ENCODE assay signal across 19 mouse cellular contexts in the genomic region with DNA sequence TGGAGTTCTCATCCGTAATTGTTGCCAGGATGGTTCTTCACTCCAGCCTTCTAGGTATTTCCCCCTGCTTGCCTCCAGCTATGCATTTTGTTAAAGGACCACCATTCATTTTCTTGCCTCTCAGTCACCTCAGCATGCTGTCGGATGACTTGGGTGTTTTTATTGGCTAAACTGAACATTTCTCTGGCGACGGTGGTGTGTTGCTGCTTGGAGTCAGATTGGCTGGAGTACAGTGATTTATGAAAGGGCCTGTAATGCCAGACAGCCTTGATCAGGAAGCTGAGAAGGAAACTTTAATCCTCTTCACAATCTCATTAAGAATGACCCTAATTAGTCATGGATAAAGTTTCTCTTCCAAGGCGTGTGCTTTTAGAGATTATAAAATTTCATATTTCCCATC. TPM values are rescaled to one million over a fixed set of nuclear protein-coding genes. Genes with fewer than 3 reads are reported as not detected.
DNase-seq lines count a peak whose midpoint lies in the region; ATAC-seq lines count a peak whose summit lies in the region.
"Had no signal": no experiment of that assay in that cellular context is flagged by ENCODE, and none has a peak within 500 bp of the region (broad histone marks: within the 10 kb centered on the region; RNA-seq: fewer than 3 reads in every experiment).

No protein-coding gene starts in this region.

- no peaks in the 10 kb centered on the region for H3K27me3 ChIP-seq in heart, embryonic 14.5 days (ENCODE audit: control insufficient read depth, insufficient read depth, low read length)
- no peaks in the 10 kb centered on the region for H3K27me3 ChIP-seq in heart, embryonic 10.5 days (ENCODE audit: insufficient read depth, poor library complexity, severe bottlenecking)
- H3K27me3 ChIP-seq in kidney, embryonic 15.5 days = no peaks in the 10 kb centered on the region
- H3K27me3 ChIP-seq: limb, embryonic 12.5 days; liver, embryonic 15.5 days; midbrain, embryonic 13.5 days; neural tube, embryonic 12.5 days had no signal

- no peak overlapping the region for H3K4me2 ChIP-seq in heart, embryonic 14.5 days (ENCODE audit: low read length)
- no peak overlapping the region for H3K4me2 ChIP-seq in kidney, embryonic 15.5 days
- H3K4me2 ChIP-seq: limb, embryonic 12.5 days; liver, embryonic 15.5 days; midbrain, embryonic 13.5 days; neural tube, embryonic 12.5 days had no signal

- H3K36me3 ChIP-seq in heart, embryonic 14.5 days (ENCODE audit: control insufficient read depth, insufficient read depth, low read length) = no peaks in the 10 kb centered on the region
- no peaks in the 10 kb centered on the region; the same call in 1 of the 2 replicates for H3K36me3 ChIP-seq in heart, embryonic 10.5 days
- H3K36me3 ChIP-seq in kidney, embryonic 15.5 days = no peaks in the 10 kb centered on the region
- H3K36me3 ChIP-seq: hindbrain, embryonic 10.5 days; limb, embryonic 12.5 days; liver, embryonic 15.5 days; midbrain, embryonic 13.5 days; neural tube, embryonic 12.5 days had no signal

- peaks cover 15 to 37% of the 10 kb centered on the region in 2 experiments for H3K4me1 ChIP-seq in heart, embryonic 14.5 days (ENCODE audit: control insufficient read depth in 2 of 2, insufficient read depth in 2 of 2, low read length in 2 of 2)
- peaks cover 27% of the 10 kb centered on the region for H3K4me1 ChIP-seq in heart, embryonic 10.5 days
- peaks cover 48% of the 10 kb centered on the region for H3K4me1 ChIP-seq in kidney, embryonic 15.5 days

- H3K4me3 ChIP-seq in heart, embryonic 14.5 days (ENCODE audit: control insufficient read depth in 1 of 2, insufficient read depth in 1 of 2, low read depth in 1 of 2, low read length in 2 of 2) = no peak overlapping the region
- H3K4me3 ChIP-seq in heart, embryonic 10.5 days = no peak overlapping the region
- no peak overlapping the region for H3K4me3 ChIP-seq in kidney, embryonic 15.5 days (replicated peaks)
- H3K4me3 ChIP-seq: erythroblast, embryonic 14.5 days; hindbrain, embryonic 10.5 days; limb, embryonic 12.5 days; liver, embryonic 15.5 days; midbrain, embryonic 13.5 days; neural tube, embryonic 12.5 days had no signal

- peak overlapping the region; percentile 50 to 54; a peak in 2 of 4 replicates for H3K27ac ChIP-seq in heart, embryonic 14.5 days (replicated peaks in 1 of 2; ENCODE audit: control insufficient read depth in 1 of 2, insufficient read depth in 1 of 2, low read depth in 2 of 2, low read length in 2 of 2)
- no peak overlapping the region for H3K27ac ChIP-seq in heart, embryonic 10.5 days
- H3K27ac ChIP-seq in kidney, embryonic 15.5 days = peak overlapping the region; percentile 74
- H3K27ac ChIP-seq: hindbrain, embryonic 10.5 days; hindbrain, postnatal 0 days; limb, embryonic 12.5 days; liver, embryonic 15.5 days; midbrain, embryonic 13.5 days; neural tube, embryonic 12.5 days had no signal

- DNase-seq in heart, embryonic 10.5 days (ENCODE audit: low spot score) = no peak
- DNase-seq in kidney, postnatal 25 days = no peak
- peak; percentile 24 for DNase-seq in retina, postnatal 1 day
- DNase-seq in retina, embryonic 14.5 days (ENCODE audit: low spot score) = no peak
- no peak for DNase-seq in embryo, embryonic 11 days
- DNase-seq: adrenal gland, adult 2 months; cerebellum, adult 2 months; cerebellum, postnatal 36 days had no signal

- 64% methylated on average over 5 of the region's 5 CpGs for WGBS in heart, embryonic 14.5 days
- WGBS in heart, embryonic 10.5 days = 72% methylated on average over 5 of the region's 5 CpGs
- WGBS in kidney, embryonic 15.5 days = 26% methylated on average over 5 of the region's 5 CpGs

- no peak overlapping the region for H3K9ac ChIP-seq in heart, embryonic 14.5 days (ENCODE audit: low read length)
- no peak overlapping the region for H3K9ac ChIP-seq in kidney, embryonic 15.5 days
- H3K9ac ChIP-seq: limb, embryonic 12.5 days; liver, embryonic 15.5 days; midbrain, embryonic 13.5 days; neural tube, embryonic 12.5 days had no signal

- no peak for ATAC-seq in heart, embryonic 14.5 days (ENCODE audit: insufficient number of reproducible peaks, insufficient read depth, low FRiP score, low read depth)
- ATAC-seq in kidney, embryonic 15.5 days (replicated peaks; ENCODE audit: low FRiP score) = no peak
- ATAC-seq: forebrain, embryonic 16.5 days; hindbrain, postnatal 0 days; intestine, postnatal 0 days; midbrain, embryonic 13.5 days had no signal

- no peaks in the 10 kb centered on the region for H3K9me3 ChIP-seq in heart, embryonic 14.5 days (ENCODE audit: control insufficient read depth, low read length)
- H3K9me3 ChIP-seq in heart, embryonic 10.5 days = no peaks in the 10 kb centered on the region
- H3K9me3 ChIP-seq in kidney, embryonic 15.5 days (replicated peaks) = no peaks in the 10 kb centered on the region
- H3K9me3 ChIP-seq: hindbrain, embryonic 10.5 days; limb, embryonic 12.5 days; liver, embryonic 15.5 days; midbrain, embryonic 13.5 days; neural tube, embryonic 12.5 days had no signal

RNA-seq across cellular contexts. Expression of a gene that starts 4.8 kb away (rescaled TPM):
- polyA plus RNA-seq in heart, embryonic 14.5 days (2014; fragmentation: Nextera tagmentation; extraction: Ambion mirVana) = 0.16 and 0.42 TPM in 2 replicates
- polyA plus RNA-seq in heart, embryonic 10.5 days (2016; fragmentation: Nextera tagmentation; extraction: Ambion mirVana) = 0.38 and 0.44 TPM in 2 replicates
- 0.30 and 0.31 TPM in 2 replicates for polyA plus RNA-seq in kidney, embryonic 15.5 days (2015; fragmentation: Nextera tagmentation; extraction: Ambion mirVana)
- polyA plus RNA-seq: cerebellum, adult 2 months; intestine, postnatal 0 days; liver, embryonic 15.5 days had no signal
